Mouse (Mus musculus): Measurements from ENCODE around the gene Fam213b.

- TF ChIP-seq POLR2A (IDR thresholded peaks at IDR 0.05; ENCODE audit: extremely low read depth, insufficient read depth, low read length) = no peak
- TF ChIP-seq CTCF (IDR thresholded peaks at IDR 0.05; ENCODE audit: low read depth, low read length) = no peak
These were observed 32.5 kb downstream of the Fam213b start for GRCm38 (mm10) chr4:154866391-154866790.

Measured in liver, adult 2 months (tissue).